Mouse (Mus musculus) limb, embryonic 11.5 days (tissue): Measurements from ENCODE around the gene Nfatc2. TPM values are rescaled to one million over a fixed set of nuclear protein-coding genes. Genes with fewer than 3 reads are reported as not detected.

Source experiments
- ATAC-seq: fragments of 200-750 bp; cut with Nextera tagmentation; 2 replicates; pipeline ENCODE4 v1.8.0; 2017; ENCODE audit warnings: low read depth; ENCODE audit not compliant: insufficient number of reproducible peaks, low FRiP score, low TSS enrichment
- DNase-seq: peaks from one replicate; pipeline ENCODE4 v3.0.0-alpha.2; 2015; ENCODE audit warnings: low spot score
- H3K27ac ChIP-seq: fragments of 300-500 bp; sonication (generic); replicated peaks from 2 replicates; pipeline ENCODE4 v1.5.1; 2014; ENCODE audit warnings: low read depth, mild to moderate bottlenecking, low read length
- H3K27me3 ChIP-seq: fragments of 300-500 bp; sonication (generic); 2 replicates; pipeline ENCODE4 v1.6.1; 2014; ENCODE audit warnings: mild to moderate bottlenecking, low read length, mixed read lengths; ENCODE audit not compliant: control insufficient read depth, insufficient read depth
- H3K36me3 ChIP-seq: fragments of 300-500 bp; sonication (generic); 2 replicates; pipeline ENCODE4 v1.6.1; 2014; ENCODE audit warnings: mild to moderate bottlenecking, low read length, moderate library complexity, mixed read lengths; ENCODE audit not compliant: control insufficient read depth, insufficient read depth
- H3K4me1 ChIP-seq: fragments of 300-500 bp; sonication (generic); 2 replicates; pipeline ENCODE4 v1.6.1; 2014; ENCODE audit warnings: low read length, mixed read lengths; ENCODE audit not compliant: control insufficient read depth, insufficient read depth
- H3K4me2 ChIP-seq: fragments of 300-500 bp; sonication (generic); 2 replicates; pipeline ENCODE4 v1.6.1; 2014; ENCODE audit warnings: low read depth, mild to moderate bottlenecking, moderate library complexity; ENCODE audit not compliant: severe bottlenecking
- H3K4me3 ChIP-seq: fragments of 300-500 bp; sonication (generic); 2 replicates; pipeline ENCODE4 v1.5.1; 2014; ENCODE audit warnings: low read depth, low read length
- H3K9ac ChIP-seq: fragments of 300-500 bp; sonication (generic); 2 replicates; pipeline ENCODE4 v1.6.1; 2014; ENCODE audit warnings: mild to moderate bottlenecking, low read length
- H3K9me3 ChIP-seq: fragments of 300-500 bp; sonication (generic); 2 replicates; pipeline ENCODE4 v1.6.1; 2016; ENCODE audit warnings: low read length; ENCODE audit not compliant: control insufficient read depth
- WGBS: fragments of 180-500 bp; shearing (Covaris S2); extraction: QIAGEN DNeasy Blood & Tissue Kit; methylation state at CpG from one replicate; pipeline ENCODE4 v1.1.7; 2014; 5-methylcytosine and 5-hydroxymethylcytosine counted together
- polyA plus RNA-seq: library from polyadenylated mRNA; unstranded; fragments of >200 nt; fragmentation: Nextera tagmentation; extraction: Ambion mirVana; gene quantifications from 2 replicates; pipeline ENCODE4 v1.2.1, GENCODE M21; 2014

Nfatc2 gene
- polyA plus RNA-seq, 1 experiment from 2014 or later, result 4.9 TPM

DNA sequence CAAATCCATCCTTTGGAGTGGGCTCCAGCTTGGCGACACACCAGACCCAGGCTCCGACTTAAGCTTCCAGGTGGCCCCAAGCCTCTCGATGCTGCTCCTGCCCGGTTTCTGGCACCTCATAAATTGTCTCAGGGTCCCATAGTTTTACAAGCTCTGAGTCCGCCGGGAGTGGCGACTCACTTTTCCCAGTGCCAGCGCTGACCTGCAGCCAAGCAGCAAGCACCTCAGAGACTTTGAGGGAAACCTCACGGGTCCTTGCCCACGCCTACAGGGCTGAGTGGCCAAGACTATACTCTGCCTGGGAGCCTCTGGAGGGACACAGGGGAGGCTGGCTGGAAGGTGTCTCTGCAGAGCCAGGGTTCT, 74.0 kb downstream of the Nfatc2 start:
- peak; percentile 75 for DNase-seq
- H3K36me3 ChIP-seq, result no peaks in the 10 kb centered on the region
- peak overlapping the region; percentile 48; the same call in 1 of the 2 replicates for H3K27ac ChIP-seq
- peaks cover 40% of the 10 kb centered on the region for H3K4me1 ChIP-seq
- H3K27me3 ChIP-seq, result no peaks in the 10 kb centered on the region
- WGBS, result 24% methylated on average over 10 of the region's 10 CpGs
- no peak overlapping the region for H3K4me3 ChIP-seq
- no peak overlapping the region for H3K9ac ChIP-seq
- H3K9me3 ChIP-seq, result peaks cover 3% of the 10 kb centered on the region; the same call in 1 of the 2 replicates
- H3K4me2 ChIP-seq, result no peak overlapping the region
- 0 out of 2 replicates have a peak, but pooled peaks have one; percentile 32 for ATAC-seq

DNA sequence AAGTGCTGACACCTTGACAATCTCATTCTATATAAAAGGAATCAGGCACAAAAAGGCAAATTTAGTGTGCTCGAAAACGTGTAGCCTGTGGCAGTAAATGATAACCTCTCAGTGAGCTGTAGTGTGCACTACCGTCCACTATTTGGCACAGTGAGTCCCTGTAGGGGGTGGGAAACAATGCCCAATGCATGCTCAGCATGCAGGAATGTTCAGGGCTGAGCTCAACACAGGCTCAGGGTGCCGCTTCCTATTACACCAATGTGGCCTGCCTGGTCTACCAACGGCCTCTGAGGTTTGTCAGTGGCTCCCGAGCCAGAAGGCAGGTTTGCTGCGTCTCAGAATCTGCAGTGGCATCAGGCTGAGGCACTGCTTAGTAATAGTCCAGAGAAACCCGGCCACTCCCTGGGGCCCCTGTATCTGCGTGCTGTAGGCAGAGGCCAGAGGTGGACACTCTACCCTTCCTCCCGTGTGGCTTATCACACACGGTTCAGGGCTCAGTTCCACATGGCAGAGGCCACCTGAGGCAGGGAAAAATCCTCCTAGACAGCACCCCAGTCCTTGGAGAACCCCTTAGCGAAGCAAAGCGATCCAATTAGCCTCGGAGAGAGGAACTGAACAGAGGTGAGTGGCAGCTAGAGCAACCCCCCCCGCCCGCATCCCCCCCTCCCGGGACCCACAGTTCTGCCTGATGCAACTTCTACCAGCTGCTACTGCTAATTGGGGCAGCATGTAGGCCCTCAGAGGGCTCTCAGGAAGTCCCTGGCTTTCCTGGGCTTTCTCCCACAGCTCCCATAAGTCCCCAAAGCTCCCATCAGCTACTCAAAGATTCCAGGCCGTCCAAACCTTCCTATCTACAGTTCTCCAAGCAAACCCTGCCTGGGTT, 74.7 kb downstream of the Nfatc2 start:
- peak overlapping the region; percentile 48; the same call in 1 of the 2 replicates for H3K27ac ChIP-seq
- H3K4me1 ChIP-seq, result peaks cover 36% of the 10 kb centered on the region
- no peak overlapping the region for H3K4me2 ChIP-seq
- no peak overlapping the region for H3K4me3 ChIP-seq
- H3K9ac ChIP-seq, result no peak overlapping the region
- peaks cover 3% of the 10 kb centered on the region; the same call in 1 of the 2 replicates for H3K9me3 ChIP-seq
- no peaks in the 10 kb centered on the region for H3K27me3 ChIP-seq
- DNase-seq, result no peak
- 66% methylated on average over 18 of the region's 18 CpGs for WGBS
- ATAC-seq, result no peak
- no peaks in the 10 kb centered on the region for H3K36me3 ChIP-seq

DNA sequence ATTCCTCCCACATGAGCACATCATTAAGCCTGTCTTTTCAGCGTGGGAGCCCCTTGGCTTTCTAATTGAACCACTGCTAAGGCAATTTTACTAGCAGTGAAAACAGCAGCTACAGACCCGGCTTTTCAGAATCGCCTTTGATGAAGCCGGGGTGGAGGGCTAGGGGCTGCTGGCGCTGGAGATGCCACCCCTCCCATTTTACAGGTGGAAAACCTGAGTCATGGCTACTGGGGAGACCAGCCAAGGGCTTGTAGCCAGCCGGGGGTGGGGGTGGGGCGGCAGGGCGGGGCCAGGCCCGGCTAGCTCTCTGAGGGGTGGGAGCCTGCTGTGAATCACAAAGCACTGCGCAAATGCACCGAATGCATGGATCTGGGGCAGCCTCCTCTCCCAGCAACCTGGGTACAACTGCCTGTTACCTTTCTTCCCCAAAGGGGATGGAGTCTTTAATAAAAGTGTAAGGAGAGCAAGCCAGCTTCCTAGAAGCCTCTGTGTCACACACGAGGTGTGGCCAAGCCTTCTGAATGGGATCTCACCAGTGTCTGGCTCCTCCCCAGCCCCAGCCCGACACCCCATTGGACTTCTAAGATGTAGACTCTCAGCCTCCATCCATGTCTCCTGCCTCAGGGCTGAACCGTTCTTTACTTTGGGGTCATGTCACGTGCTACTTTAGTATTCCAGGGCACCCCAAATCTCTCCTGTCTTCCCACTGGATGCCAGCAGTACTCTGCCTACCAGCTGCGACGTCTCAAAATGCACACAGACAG, 75.9 kb downstream of the Nfatc2 start:
- no peak overlapping the region for H3K9ac ChIP-seq
- H3K9me3 ChIP-seq, result peaks cover 3% of the 10 kb centered on the region; the same call in 1 of the 2 replicates
- H3K4me1 ChIP-seq, result peaks cover 31% of the 10 kb centered on the region
- 11% methylated on average over 17 of the region's 17 CpGs for WGBS
- ATAC-seq (0 out of 2 replicates have a peak, but pooled peaks have one; percentile 6), DNase-seq (peak; percentile 62)
- peak overlapping the region; percentile 30; the same call in 1 of the 2 replicates for H3K4me2 ChIP-seq
- no peaks in the 10 kb centered on the region for H3K27me3 ChIP-seq
- H3K4me3 ChIP-seq, result no peak overlapping the region
- H3K36me3 ChIP-seq, result no peaks in the 10 kb centered on the region
- no peak overlapping the region; the same call in 1 of the 2 replicates for H3K27ac ChIP-seq

DNA sequence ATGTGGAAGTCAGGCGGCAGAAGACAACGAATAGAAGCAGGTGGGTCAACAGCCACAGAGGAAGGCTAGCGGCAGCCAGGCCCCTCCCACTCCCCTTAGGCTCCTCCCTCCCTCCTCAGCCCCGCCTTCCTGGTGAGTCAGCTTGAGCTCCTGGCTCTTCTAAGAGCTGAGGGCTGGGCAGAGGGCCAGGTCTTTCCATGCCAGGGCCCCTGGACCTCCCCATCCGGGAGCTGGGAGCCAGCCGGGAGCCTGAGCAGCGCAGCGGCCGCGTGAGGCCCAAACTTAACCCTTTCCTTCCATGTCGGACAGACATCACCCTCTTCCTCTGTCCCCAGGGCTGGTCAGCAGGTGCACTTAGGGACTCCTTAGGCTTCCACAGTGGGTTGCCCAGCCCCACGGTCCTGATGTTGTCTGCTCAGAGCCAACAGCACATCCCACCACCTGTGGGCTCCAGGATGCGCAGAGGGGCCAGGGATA, 76.5 kb downstream of the Nfatc2 start:
- ATAC-seq (peak; percentile 48; the same call in 1 of the 2 replicates), DNase-seq (peak; percentile 78)
- Histone ChIP-seq H3K4me3 (no peak overlapping the region), H3K9me3 (peaks cover 3% of the 10 kb centered on the region; the same call in 1 of the 2 replicates), H3K27me3 (no peaks in the 10 kb centered on the region), H3K36me3 (no peaks in the 10 kb centered on the region), H3K9ac (no peak overlapping the region), H3K4me1 (peaks cover 31% of the 10 kb centered on the region), H3K4me2 (peak overlapping the region; percentile 30; the same call in 1 of the 2 replicates), H3K27ac (no peak overlapping the region)
- 1% methylated on average over 13 of the region's 13 CpGs for WGBS

DNA sequence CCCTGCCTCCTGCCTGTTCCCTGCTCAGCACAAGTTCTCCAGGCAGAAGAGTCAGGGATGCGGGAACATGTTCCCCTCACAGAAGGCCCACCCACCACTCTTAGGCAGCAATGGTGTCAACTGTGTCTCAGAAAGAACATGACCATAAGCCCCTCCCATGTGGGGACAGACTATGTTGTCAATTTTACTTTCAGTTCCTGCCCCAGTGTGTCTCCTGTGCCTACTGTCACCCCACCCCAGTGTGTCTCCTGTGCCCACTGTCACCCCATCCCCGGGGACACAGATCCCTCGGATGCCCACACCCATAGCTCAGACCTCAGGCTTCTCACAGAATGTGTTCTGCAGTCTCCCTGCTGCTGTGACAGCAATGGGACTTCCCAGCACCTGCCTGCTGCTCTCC, 79.2 kb downstream of the Nfatc2 start:
- no peaks in the 10 kb centered on the region for H3K27me3 ChIP-seq
- H3K36me3 ChIP-seq, result no peaks in the 10 kb centered on the region
- no peak overlapping the region for H3K4me3 ChIP-seq
- no peak for ATAC-seq
- H3K4me1 ChIP-seq, result peaks cover 16% of the 10 kb centered on the region
- 95% methylated on average over 3 of the region's 3 CpGs for WGBS
- H3K27ac ChIP-seq, result no peak overlapping the region
- no peak overlapping the region for H3K4me2 ChIP-seq
- DNase-seq, result no peak
- H3K9ac ChIP-seq, result no peak overlapping the region
- H3K9me3 ChIP-seq, result peaks cover 3% of the 10 kb centered on the region; the same call in 1 of the 2 replicates

DNA sequence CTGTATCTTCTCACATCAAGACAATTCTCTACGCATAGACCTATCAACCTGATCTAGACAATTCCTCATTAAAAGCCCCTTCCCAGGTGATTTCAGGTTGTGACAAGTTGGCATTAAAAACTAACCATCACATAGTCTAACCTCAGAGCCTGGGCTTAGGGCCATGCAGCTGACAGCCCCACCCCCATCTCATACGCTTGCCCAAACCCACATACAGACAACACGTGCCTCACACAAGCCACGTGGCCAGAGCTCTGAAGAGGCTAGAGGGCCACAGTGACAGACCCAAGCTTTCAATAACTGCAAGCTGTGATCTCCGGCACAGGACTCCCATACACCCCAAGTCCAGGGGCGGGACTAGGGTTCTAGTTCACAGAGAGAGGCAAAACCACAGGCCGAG, 80.7 kb downstream of the Nfatc2 start:
- Histone ChIP-seq H3K4me2 (no peak overlapping the region), H3K36me3 (no peaks in the 10 kb centered on the region), H3K27ac (no peak overlapping the region), H3K4me3 (no peak overlapping the region), H3K9me3 (no peaks in the 10 kb centered on the region), H3K9ac (no peak overlapping the region), H3K4me1 (peaks cover 10% of the 10 kb centered on the region), H3K27me3 (no peaks in the 10 kb centered on the region)
- DNase-seq (no peak), ATAC-seq (no peak)
- 92% methylated on average over 7 of the region's 7 CpGs for WGBS

DNA sequence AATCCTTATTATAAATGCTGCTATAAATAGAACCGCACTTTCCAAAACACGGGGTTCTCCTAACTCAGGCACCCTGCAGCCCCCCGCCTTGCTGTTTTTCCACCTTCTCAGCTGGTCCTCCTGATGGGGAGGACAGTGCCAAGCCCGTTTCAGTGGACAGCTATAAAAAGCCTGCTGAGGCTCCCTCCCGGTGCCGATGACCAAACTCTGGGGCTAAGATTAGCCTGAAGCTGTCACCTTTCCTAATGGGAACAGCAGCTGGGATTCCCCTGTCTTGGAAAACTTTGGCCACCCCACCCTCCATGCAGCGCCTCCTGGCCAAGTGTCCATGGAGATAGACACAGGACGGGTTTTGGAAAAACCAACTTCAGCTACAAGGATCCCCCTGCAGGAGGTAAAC, 81.9 kb downstream of the Nfatc2 start:
- Histone ChIP-seq H3K9ac (no peak overlapping the region), H3K4me3 (no peak overlapping the region), H3K9me3 (no peaks in the 10 kb centered on the region), H3K27me3 (no peaks in the 10 kb centered on the region), H3K36me3 (no peaks in the 10 kb centered on the region), H3K27ac (no peak overlapping the region), H3K4me2 (no peak overlapping the region), H3K4me1 (no peaks in the 10 kb centered on the region; the same call in 1 of the 2 replicates)
- DNase-seq (no peak), ATAC-seq (no peak)
- WGBS, result 76% methylated on average over 8 of the region's 8 CpGs

DNA sequence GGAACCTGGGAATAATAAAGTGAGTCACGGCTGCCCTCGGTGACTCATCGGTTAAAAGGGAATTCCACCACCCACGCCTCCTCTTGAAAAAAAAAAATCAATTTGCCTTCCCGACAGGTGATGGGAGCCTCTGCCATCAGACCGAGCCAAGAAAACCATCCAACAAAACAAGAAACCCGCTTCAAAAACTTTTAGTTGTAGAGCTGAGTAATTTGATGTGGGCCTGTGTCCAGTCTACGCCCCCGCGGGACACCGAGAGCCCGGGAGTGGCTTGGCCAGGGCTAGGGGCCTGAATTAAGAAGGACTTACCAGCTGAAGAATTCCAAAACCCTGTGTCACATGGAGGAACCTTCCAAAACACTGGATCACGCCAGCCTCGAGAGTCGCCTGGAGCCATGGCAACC, 83.2 kb downstream of the Nfatc2 start:
- Histone ChIP-seq H3K4me2 (no peak overlapping the region), H3K9ac (no peak overlapping the region), H3K4me1 (no peaks in the 10 kb centered on the region), H3K27me3 (no peaks in the 10 kb centered on the region), H3K9me3 (no peaks in the 10 kb centered on the region), H3K4me3 (no peak overlapping the region), H3K36me3 (no peaks in the 10 kb centered on the region), H3K27ac (no peak overlapping the region)
- ATAC-seq (no peak), DNase-seq (no peak)
- 88% methylated on average over 15 of the region's 15 CpGs for WGBS
